Mouse (Mus musculus) brain, embryonic 14.5 days (tissue): ENCODE results near the gene Gosr2. TPM values are rescaled to one million over a fixed set of nuclear protein-coding genes. Genes with fewer than 3 reads are reported as not detected.

ENCODE experiments used
- DNase-seq: peaks from one replicate; pipeline ENCODE4 v3.0.0-alpha.2; 2011; ENCODE audit warnings: low read depth
- CTCF ChIP-seq: fragments of 200-500 bp; IDR thresholded peaks from 2 replicates; pipeline ENCODE4 v1.5.1; 2012; ENCODE audit warnings: inconsistent platforms, mild to moderate bottlenecking, moderate library complexity, borderline replicate concordance; ENCODE audit not compliant: insufficient read depth, insufficient read length; ENCODE audit errors: extremely low read depth
- POLR2A ChIP-seq: fragments of 200-500 bp; IDR thresholded peaks from 2 replicates; pipeline ENCODE4 v1.6.1; 2012; ENCODE audit warnings: mild to moderate bottlenecking, inconsistent platforms, borderline replicate concordance; ENCODE audit not compliant: poor library complexity, insufficient read depth, insufficient read length, severe bottlenecking; ENCODE audit errors: extremely low read depth
- polyA plus RNA-seq: library from polyadenylated mRNA; depleted of rRNA; stranded (reverse); fragments of >200 nt; gene quantifications from 2 replicates; pipeline ENCODE4 v1.2.3, GENCODE M21; 2012

The Gosr2 gene
- polyA plus RNA-seq, 1 experiment, result 98.0 TPM

DNA sequence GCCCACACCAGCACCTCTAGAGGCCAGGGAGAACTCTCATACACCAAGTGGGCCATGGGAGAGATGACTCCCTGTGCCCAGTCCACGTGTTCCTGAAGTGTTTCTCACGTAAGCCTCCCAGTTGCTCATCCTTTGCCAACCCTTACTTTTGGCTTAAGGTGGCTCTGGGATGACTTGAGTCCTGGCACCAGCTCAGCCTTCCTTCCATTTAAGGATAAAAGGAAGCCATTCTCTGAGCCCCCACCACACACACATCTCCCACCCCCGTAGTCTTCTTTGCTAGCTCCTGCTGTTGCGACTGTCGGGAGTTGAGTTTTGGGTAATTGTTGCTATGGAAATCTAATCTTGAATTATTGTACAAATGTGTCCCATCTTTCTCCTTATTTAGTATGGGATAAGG, 35.2 kb downstream of the Gosr2 start:
- no peak for DNase-seq
- TF ChIP-seq POLR2A (no peak), CTCF (no peak)

DNA sequence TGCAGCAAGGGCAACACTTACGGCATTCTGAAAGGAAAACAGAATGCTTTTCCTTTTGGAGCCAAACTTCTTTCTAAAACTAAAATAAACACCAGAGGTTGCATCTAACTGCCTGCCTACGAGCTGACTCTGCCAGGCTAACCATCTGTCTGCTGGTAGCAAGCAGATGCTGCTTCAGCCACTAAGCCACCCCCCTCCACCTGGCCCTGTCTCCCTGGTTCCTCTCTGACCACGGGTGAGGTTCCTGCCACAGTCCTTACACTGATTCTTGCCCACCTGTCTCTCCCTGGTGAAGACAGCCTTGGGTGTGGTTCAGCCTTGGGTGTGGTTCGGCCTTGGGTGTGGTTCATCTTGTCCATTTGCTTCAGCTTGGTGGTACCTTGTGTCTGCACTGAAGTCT, 35.8 kb downstream of the Gosr2 start:
- DNase-seq, result peak; percentile 52
- TF ChIP-seq CTCF (no peak), POLR2A (no peak)

DNA sequence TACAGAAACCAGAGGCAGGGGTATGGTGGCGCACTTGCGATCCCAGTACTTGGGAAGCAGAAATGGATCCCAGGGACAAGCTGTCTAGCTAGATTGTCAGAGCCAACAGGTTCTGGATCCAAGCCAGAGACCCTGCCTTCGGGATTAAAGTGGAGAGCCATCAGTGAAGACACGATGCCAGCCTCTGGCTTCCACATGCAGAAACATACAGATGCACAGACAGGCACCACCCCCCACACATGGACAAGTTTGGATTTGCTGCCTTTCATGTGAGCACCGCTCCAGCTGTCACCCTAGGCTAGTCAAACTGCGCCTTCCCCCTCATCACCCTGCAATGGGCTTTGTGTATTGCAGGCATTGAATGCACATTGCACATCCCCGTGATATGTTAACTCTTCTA, 39.5 kb downstream of the Gosr2 start:
- no peak for TF ChIP-seq POLR2A
- no peak for TF ChIP-seq CTCF

DNA sequence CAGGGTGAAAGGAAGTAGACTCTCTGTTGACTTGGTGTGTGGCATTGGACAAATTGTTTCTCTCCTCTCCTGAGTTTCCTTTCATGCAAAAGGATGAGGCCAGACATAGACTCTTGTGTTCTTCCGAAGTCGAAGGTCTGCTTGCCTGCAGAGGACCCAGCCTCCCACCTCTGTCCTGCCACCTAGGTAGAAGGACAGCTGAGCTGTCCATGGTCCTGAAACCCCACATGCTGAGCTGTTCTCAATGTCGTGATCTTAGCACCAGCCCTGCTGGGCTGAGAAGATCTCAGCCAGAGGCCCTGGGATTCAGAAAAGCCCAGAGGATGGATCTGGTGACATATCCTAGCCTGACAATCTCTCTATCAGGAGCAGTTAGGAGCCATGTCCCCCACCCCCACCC, 41.2 kb downstream of the Gosr2 start:
- TF ChIP-seq POLR2A (no peak), CTCF (no peak)
- DNase-seq, result peak; percentile 31

More for the DNA sequence above, 39.5 kb downstream of the Gosr2 start:
- peak; percentile 66 for DNase-seq

DNA sequence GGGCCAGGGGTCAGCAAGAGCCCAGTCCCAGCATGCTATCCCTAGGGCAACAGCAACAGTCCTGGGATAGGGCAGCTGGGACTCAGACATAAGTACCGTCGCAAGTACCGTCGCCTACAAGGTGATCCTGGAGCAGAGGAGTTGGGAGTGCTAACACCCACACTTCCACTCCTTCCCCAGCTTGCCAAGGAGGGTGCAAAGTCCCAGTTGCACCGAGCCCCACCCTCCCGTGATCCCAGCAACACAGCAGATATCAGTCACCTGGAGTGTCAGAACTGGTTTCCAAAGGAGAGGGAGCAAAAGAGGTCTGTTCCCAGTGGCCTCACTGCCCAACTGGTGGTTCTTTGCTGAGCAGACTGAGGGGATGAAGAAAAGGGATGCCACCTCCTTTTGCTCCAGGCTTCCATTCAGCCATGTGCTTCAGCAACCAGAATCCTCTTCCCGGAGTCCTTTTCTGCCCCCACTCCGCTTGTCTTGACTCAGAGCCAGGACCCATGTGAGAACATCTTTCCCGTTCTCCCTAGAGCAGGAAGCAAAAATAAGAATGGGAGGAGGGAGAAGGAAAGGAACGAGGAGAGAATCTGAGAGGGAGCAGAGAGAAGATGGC, 44.2 kb downstream of the Gosr2 start:
- TF ChIP-seq POLR2A, result no peak
- no peak for TF ChIP-seq CTCF
- DNase-seq, result peak; percentile 6

DNA sequence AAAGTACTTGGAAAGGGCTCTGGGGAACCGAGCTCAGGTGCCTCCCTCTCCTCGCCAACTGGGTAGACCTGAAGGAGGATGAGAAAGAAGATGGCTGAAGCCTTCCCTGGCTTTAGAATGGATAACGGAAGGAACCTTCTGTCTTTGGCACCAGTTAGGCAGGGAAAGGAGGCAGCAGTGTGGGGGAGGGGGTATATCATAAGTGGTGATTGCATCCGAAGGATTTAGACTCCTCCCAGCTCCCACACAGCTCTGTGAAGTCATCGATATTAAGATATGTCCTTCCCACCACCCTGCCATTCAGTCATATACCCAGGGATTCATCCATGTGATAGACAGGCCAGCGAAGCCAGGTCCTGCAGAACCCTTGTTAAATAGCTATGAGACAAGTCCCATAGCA, 46.3 kb downstream of the Gosr2 start:
- TF ChIP-seq POLR2A (no peak), CTCF (no peak)
- no peak for DNase-seq

DNA sequence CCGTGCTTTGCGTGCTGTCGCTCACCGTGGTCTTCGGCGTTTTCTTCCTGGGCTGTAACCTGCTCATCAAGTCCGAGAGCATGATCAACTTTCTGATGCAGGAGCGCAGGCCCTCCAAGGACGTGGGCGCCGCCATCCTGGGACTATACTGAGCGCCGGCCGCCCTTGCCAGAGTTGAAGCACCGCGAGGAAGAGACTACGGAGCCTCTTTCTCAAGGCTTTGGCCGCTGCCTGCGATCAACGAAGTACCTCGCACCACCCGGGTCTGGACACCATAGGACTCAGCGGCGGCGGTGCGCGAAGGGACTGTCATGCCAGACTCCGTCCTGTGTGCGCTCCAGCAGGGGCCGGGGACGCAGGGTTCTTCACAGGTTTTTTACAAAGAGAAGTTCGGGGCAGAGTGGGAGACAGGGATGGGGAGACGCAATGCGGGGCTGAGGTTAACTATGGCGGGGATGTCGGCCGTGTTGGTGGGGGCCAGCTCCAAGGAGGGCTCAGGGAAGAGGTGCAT, 47.7 kb downstream of the Gosr2 start:
- peak; percentile 7 for DNase-seq

DNA sequence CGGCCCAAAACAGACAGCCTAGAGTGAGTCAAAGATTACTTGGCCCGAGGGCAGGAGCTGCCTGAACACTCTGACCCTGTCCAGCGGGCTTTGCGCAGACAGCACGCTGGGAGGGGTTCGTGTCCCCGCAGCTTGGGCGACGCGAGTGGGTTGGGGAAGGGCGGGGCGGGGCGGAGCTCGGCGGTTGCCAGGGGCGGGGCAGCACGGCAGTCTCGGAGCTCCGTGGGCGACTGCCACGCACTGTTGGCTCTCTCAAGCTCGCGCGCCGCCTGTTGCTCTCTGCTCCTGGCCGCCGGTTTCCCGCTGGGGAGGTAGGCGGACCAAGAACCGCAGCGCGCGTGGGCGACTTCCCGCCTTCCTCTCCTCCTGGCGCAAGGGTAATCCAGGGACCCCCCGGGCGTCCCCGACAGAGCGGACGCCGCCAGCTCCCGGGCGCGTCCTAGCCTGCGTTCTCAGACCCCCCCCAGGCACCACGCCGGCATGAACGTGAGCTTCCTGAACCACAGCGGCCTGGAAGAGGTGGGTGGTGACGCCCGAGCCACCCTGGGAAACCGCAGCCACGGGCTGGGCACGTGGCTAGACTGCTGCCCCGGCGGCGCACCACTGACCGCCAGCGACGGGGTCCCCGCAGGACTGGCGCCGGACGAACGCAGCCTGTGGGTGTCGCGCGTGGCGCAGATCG, 48.3 kb downstream of the Gosr2 start, which contains the start of gene Rprml:
Gene Rprml, plus strand, starts transcription at position 270 of the 682 bp plus-strand sequence.
- no peak for TF ChIP-seq POLR2A
- TF ChIP-seq CTCF, result no peak
- DNase-seq, result peak; percentile 10

More for the DNA sequence above, 47.7 kb downstream of the Gosr2 start:
- TF ChIP-seq POLR2A, result no peak
- TF ChIP-seq CTCF, result no peak

DNA sequence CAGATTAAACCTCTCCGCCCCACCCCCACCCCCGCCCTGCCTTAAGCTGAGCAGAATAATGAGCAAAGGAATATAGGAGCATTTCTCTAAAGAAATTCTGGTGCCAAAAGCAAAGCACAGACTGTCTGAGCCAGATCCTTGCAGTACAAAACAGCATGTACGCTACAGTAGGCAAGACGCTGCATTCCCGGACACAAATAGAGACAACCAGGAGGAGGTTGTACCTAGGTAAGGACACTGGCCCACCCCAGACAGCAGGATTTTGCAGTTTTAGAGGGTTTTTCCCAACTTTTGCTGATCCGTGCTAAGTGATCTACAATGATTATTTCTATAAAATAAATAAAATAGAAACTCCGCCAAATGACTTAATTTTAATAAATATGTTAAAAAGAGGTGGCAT, 49.0 kb downstream of the Gosr2 start:
- TF ChIP-seq POLR2A (no peak), CTCF (no peak)
- DNase-seq, result peak; percentile 5

DNA sequence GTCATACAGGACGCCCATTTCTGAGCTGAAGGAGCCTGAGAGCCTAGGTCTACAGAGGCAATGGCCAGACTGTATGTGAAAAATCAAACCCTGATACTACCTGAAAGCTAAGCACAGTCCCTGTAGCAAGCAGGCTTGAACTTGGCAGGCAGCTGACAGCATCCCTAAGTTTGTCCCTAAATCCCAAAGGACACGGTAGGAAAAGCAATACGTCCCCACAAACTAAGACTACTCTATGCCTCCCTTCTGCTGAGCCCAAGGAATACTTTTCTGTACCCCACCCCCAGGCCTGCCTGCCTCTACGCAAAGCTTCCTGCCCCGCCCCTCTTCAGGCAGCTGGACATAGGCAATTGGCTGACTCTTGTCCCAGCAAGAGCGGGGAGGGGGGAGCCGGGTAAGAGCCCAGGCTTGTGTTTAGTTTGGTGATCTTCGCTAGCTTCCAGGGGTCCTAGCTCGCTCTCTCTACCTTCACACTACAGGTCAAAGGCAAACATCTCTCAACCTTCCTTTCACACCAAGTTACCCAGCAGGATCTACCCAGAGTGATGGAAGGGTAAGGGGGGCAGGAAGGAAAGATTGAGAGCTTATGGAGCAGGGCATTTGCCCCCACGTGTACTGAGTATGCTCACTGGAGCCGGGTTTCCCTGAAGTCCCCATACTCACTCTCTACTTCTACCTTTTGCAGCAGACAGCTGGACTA, 49.6 kb downstream of the Gosr2 start:
- no peak for TF ChIP-seq POLR2A
- no peak for DNase-seq

DNA sequence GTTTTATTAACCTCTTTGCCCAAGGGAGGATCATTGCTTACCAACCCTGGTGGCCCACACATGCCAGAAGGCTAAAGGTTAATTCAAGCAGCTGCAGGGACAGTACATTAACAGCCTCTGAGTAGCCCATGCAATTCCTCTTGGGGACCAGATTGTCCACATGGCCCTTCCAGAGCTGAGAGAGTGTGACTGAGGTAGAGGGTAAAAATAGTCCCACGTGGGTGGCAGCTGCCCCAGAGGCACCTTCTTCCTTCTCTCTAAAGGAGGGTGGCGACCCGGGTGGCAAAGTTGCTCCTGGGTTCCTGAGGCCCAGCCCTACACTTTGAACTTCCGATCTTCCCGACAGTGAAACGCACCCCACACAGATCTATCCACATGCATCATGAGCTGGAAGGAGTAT, 51.4 kb downstream of the Gosr2 start:
- DNase-seq, result no peak
- TF ChIP-seq POLR2A, result no peak
- TF ChIP-seq CTCF, result no peak
